Mouse (Mus musculus) lung, postnatal 4 days (tissue): Measurements from ENCODE around the gene Asb17.

Source experiments
- DNase-seq, 2 experiments: peaks; one replicate each; pipeline ENCODE4 v3.0.0; 2021

Gene Asb17

DNA sequence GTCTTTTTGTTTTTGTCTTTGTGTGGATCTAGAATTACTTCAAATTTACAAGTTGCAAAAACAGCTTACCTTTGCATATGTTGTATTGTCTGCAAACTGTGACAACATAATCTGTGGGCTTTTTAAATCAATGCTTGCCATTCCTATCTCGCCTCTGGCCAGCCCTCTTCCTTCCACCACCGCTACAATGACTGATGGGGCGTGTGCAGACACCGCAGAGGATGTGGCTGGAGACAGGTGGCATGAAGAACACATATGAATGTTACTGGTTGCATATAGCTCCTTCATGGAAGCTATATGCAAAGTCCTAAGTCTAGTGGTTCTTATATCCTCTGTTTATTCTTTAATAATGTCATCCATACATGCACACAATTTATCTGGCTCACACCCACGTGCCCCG lies 53.2 kb downstream of the Asb17 start:
- no peak for DNase-seq

DNA sequence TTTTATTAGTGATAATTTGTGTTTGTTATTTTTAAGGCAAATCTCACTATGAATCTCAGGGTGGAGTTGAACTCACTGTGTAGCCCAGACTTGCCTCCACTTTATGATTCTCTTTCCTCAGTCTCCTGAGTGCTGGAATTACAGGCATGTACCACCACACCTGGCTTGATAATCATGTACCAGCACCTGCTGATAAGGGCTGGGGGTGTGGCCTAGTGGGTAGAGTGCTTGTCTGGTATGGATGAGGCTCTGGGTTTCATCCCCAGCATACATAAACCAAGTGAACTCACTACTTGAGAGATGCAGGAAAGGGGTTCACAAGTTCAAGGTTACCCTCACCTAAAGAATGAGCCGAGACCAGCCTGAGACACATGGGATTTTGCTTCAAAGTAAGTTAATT lies 57.9 kb downstream of the Asb17 start:
- no peak for DNase-seq

DNA sequence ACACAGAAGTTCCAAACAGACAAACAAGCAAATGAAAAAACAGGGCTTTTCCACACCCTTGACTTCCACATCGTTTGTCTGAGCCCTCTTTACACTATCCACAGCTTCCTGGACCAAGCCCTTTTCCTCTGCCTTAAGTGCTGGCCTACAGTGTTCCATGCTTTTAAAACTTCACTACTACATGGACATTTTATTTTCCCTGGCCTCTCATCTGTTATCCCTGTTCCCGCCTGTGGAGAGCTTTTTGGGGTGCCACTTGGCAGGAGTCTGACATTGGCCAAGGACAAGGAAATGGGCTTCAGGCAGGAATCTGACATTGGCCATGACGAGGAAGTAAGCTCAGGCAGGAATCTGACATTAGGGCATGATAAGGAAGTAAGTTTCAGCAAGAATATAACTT lies 58.6 kb downstream of the Asb17 start:
- DNase-seq, result no peak

DNA sequence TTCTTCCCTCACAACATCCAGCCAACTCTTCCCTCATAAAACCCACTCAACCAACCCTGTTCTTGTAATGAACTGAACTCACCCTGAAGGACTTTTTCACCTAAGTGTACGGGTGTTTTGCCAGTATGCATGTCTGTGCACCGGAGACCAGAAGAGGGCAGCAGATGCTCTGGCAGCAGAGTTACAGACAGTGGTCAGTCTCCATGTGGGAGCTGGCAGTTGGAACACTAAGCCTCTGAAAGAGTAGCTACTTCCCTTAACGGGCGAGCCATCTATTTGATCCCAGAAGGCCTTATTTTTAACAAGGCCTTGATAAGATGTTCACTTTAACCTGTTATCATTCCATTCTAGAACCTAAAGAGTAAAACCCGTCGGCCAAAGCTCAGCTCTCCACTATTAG lies 60.6 kb downstream of the Asb17 start:
- peak; percentile 33 to 62 for DNase-seq
